Mouse (Mus musculus): Measurements from ENCODE around the gene Ttll10.

The Ttll10 gene

GRCm38 (mm10) chr4:156030651-156031118, 28.5 kb downstream of the Ttll10 start:
- in situ Hi-C loops (cut with MboI, MseI): loop anchor here (5.0 kb wide), 2 partner anchors 33 to 68 kb away; partner anchors contain the start of gene C1qtnf12

- in situ Hi-C loops (cut with MboI, MseI): no loop called here
Observed at GRCm38 (mm10) chr4:156028580-156028979, 30.6 kb downstream of the Ttll10 start.

- in situ Hi-C loops (cut with MboI, MseI): no loop called here
Observed at GRCm38 (mm10) chr4:156026013-156026412, 33.2 kb downstream of the Ttll10 start, which contains the start of gene Tnfrsf18. Gene Tnfrsf18 (plus strand): TSS chr4:156026164.

- in situ Hi-C loops (cut with MboI, MseI): no loop called here
Observed at GRCm38 (mm10) chr4:156024184-156024583, 35.0 kb downstream of the Ttll10 start.

- in situ Hi-C loops (cut with MboI, MseI): no loop called here
Observed at GRCm38 (mm10) chr4:156023520-156023919, 35.7 kb downstream of the Ttll10 start.

- in situ Hi-C loops (cut with MboI, MseI): no loop called here
Observed at GRCm38 (mm10) chr4:156021942-156022419, 37.2 kb downstream of the Ttll10 start.

- in situ Hi-C loops (cut with MboI, MseI): no loop called here
Observed at GRCm38 (mm10) chr4:156021381-156021780, 37.8 kb downstream of the Ttll10 start.

GRCm38 (mm10) chr4:156019771-156020170, 39.4 kb downstream of the Ttll10 start:
- in situ Hi-C loops (cut with MboI, MseI): no loop called here

- in situ Hi-C loops (cut with MboI, MseI): no loop called here
Observed at GRCm38 (mm10) chr4:156014436-156014835, 44.8 kb downstream of the Ttll10 start.

GRCm38 (mm10) chr4:156013637-156014036, 45.6 kb downstream of the Ttll10 start, which contains the start of gene Tnfrsf4:
Gene Tnfrsf4 (plus strand): TSS chr4:156013843.
- in situ Hi-C loops (cut with MboI, MseI): no loop called here

GRCm38 (mm10) chr4:156008369-156008768, 50.8 kb downstream of the Ttll10 start:
- in situ Hi-C loops (cut with MboI, MseI): no loop called here

- in situ Hi-C loops (cut with MboI, MseI): no loop called here
Observed at GRCm38 (mm10) chr4:156004109-156004508, 55.1 kb downstream of the Ttll10 start.

- in situ Hi-C loops (cut with MboI, MseI): no loop called here
Observed at GRCm38 (mm10) chr4:155993606-155994005, 65.6 kb downstream of the Ttll10 start.

GRCm38 (mm10) chr4:155992906-155993547, 66.2 kb downstream of the Ttll10 start:
- in situ Hi-C loops (cut with MboI, MseI): no loop called here

GRCm38 (mm10) chr4:155992241-155992905, 66.8 kb downstream of the Ttll10 start, which contains the start of the genes B3galt6 and Sdf4:
Gene B3galt6 (minus strand): TSS chr4:155992649.
Gene Sdf4 (plus strand): TSS chr4:155992872.
- in situ Hi-C loops (cut with MboI, MseI): no loop called here

GRCm38 (mm10) chr4:155991908-155992230, 67.3 kb downstream of the Ttll10 start:
- in situ Hi-C loops (cut with MboI, MseI): no loop called here

- in situ Hi-C loops (cut with MboI, MseI): no loop called here
Observed at GRCm38 (mm10) chr4:155991211-155991907, 67.9 kb downstream of the Ttll10 start.
